In genomic region chr10:61383715-61384047, GRCm38 (mm10) we compare ENCODE assay signal across 8 mouse cellular contexts. TPM values are rescaled to one million over a fixed set of nuclear protein-coding genes. Genes with fewer than 3 reads are reported as not detected.
A peak's percentile ranks its signal among the peaks of the same experiment; 100 is the strongest.
DNase-seq lines count a peak whose midpoint lies in the region; ATAC-seq and TF ChIP-seq lines count a peak whose summit lies in the region.

No protein-coding gene starts in this region.

- H3K27ac ChIP-seq in heart, embryonic 11.5 days (ENCODE audit: low read depth, low read length) = peak overlapping the region; percentile 47

- peak overlapping the region; percentile 77 for H3K4me3 ChIP-seq in heart, embryonic 11.5 days (ENCODE audit: low read depth, low read length)
- H3K4me3 ChIP-seq in E14TG2a.4 (replicated peaks; ENCODE audit: low read length) = peak overlapping the region; percentile 96

- peaks cover 64% of the 10 kb centered on the region for H3K4me1 ChIP-seq in heart, embryonic 11.5 days (ENCODE audit: control insufficient read depth, insufficient read depth, low read length)
- H3K4me1 ChIP-seq in E14TG2a.4 (replicated peaks; ENCODE audit: low read depth, low read length) = peaks cover 56% of the 10 kb centered on the region

- H3K27me3 ChIP-seq in heart, embryonic 11.5 days (ENCODE audit: control insufficient read depth, insufficient read depth, low read length) = no peaks in the 10 kb centered on the region
- peaks cover 26% of the 10 kb centered on the region for H3K27me3 ChIP-seq in E14TG2a.4 (ENCODE audit: insufficient read depth, low read length)

- ATAC-seq in heart, embryonic 11.5 days (replicated peaks; ENCODE audit: insufficient number of reproducible peaks, low FRiP score, low TSS enrichment) = no peak; the same call in 1 of the 2 replicates
- peak; percentile 57 for ATAC-seq in granulocyte monocyte progenitor cell, adult 5-6 weeks (replicated peaks; ENCODE audit: poor library complexity, severe bottlenecking)
- peak; percentile 34 for ATAC-seq in megakaryocyte, adult 5-6 weeks (ENCODE audit: poor library complexity, severe bottlenecking)

- TF ChIP-seq CTCF in E14TG2a.4 (conservative IDR thresholded peaks at IDR 0.05; ENCODE audit: low read length) = no peak

- H3K9me3 ChIP-seq in heart, embryonic 11.5 days (replicated peaks; ENCODE audit: control insufficient read depth, low read length) = no peaks in the 10 kb centered on the region
- no peaks in the 10 kb centered on the region for H3K9me3 ChIP-seq in E14TG2a.4 (ENCODE audit: low read length)

- intact Hi-C loops in heart, postnatal 10 days (cut with DNase I) = loop anchor here (2.0 to 5.0 kb wide), 2 partner anchors 17 to 36 kb away; no protein-coding TSS in a partner anchor

- 1% methylated on average over 11 of the region's 11 CpGs for WGBS in heart, embryonic 11.5 days (ENCODE audit: insufficient replicate concordance)

- peak overlapping the region; percentile 96 for H3K4me2 ChIP-seq in heart, embryonic 11.5 days

- DNase-seq in heart, postnatal 10 days = no peak
- no peak for DNase-seq in cerebellum, postnatal 4 days (ENCODE audit: low spot score in 2 of 2)
- no peak for DNase-seq in MN1 (ENCODE audit: low spot score)
- no peak for DNase-seq in adrenal gland, postnatal 25 days

- no peaks in the 10 kb centered on the region for H3K36me3 ChIP-seq in heart, embryonic 11.5 days (ENCODE audit: control insufficient read depth, insufficient read depth, low read length)
- H3K36me3 ChIP-seq in E14TG2a.4 (ENCODE audit: insufficient read depth, low read length) = peaks cover 25% of the 10 kb centered on the region

- H3K9ac ChIP-seq in heart, embryonic 11.5 days (ENCODE audit: low read depth, low read length) = peak overlapping the region; percentile 67

RNA-seq across cellular contexts. Expression of gene Pald1, which starts 0.4 kb away (rescaled TPM):
- polyA plus RNA-seq in heart, embryonic 11.5 days (2014; fragmentation: Nextera tagmentation; extraction: Ambion mirVana) = 17.5 and 22.5 TPM in 2 replicates
- total RNA-seq in heart, postnatal 10 days (2021) = 10 to 100 TPM; 43.3 to 44.7 TPM
- total RNA-seq in granulocyte monocyte progenitor cell, adult 5-6 weeks (2014; fragmentation: Nextera tagmentation) = not detected in 2 replicates
- total RNA-seq in granulocyte monocyte progenitor cell, adult 5-6 weeks (2017) = not detected in 2 replicates
- total RNA-seq in megakaryocyte, adult 5-6 weeks (2015) = 0.16 TPM in 1 of 2 replicates, not detected in the other
- 0.77 and 2.1 TPM in 2 replicates for total RNA-seq in megakaryocyte, adult 5-6 weeks (2017)
- 21.9 and 24.0 TPM in 2 replicates for total RNA-seq in adrenal gland, postnatal 25 days (2021)

RNA-seq across cellular contexts. Expression of gene Nodal, which starts 34.1 kb away (rescaled TPM):
- not detected in 2 replicates for polyA plus RNA-seq in heart, embryonic 11.5 days (2014; fragmentation: Nextera tagmentation; extraction: Ambion mirVana)
- total RNA-seq in heart, postnatal 10 days (2021) = under 1 TPM; 0.25 to 0.41 TPM
- total RNA-seq in granulocyte monocyte progenitor cell, adult 5-6 weeks (2014; fragmentation: Nextera tagmentation) = not detected in 2 replicates
- total RNA-seq in granulocyte monocyte progenitor cell, adult 5-6 weeks (2017) = not detected in 2 replicates
- not detected in 2 replicates for total RNA-seq in megakaryocyte, adult 5-6 weeks (2015)
- not detected in 2 replicates for total RNA-seq in megakaryocyte, adult 5-6 weeks (2017)
- total RNA-seq in adrenal gland, postnatal 25 days (2021) = not detected in 2 replicates
